Mouse (Mus musculus) cortical plate, adult 2 months (tissue): ENCODE results near the gene Diexf. TPM values are rescaled to one million over a fixed set of nuclear protein-coding genes. Genes with fewer than 3 reads are reported as not detected.
A peak's percentile ranks its signal among the peaks of the same experiment; 100 is the strongest.

Experiments
- H3K27ac ChIP-seq: fragments of 200-500 bp; 2 replicates; pipeline ENCODE4 v1.5.1; 2012; ENCODE audit warnings: low read length, control low read depth, inconsistent platforms; ENCODE audit not compliant: insufficient read depth
- H3K4me1 ChIP-seq: fragments of 200-500 bp; 2 replicates; pipeline ENCODE4 v1.6.1; 2011; ENCODE audit warnings: low read length; ENCODE audit not compliant: control insufficient read depth, insufficient read depth
- H3K4me3 ChIP-seq: fragments of 200-500 bp; 2 replicates; pipeline ENCODE4 v1.5.1; 2011; ENCODE audit warnings: mild to moderate bottlenecking, low read length, control low read depth; ENCODE audit not compliant: insufficient read depth
- CTCF ChIP-seq: fragments of 200-500 bp; IDR thresholded peaks from 2 replicates; pipeline ENCODE4 v1.5.1; 2011; ENCODE audit warnings: mild to moderate bottlenecking, control low read depth, low read length; ENCODE audit not compliant: insufficient read depth; ENCODE audit errors: extremely low read depth
- POLR2A ChIP-seq: fragments of 200-500 bp; IDR thresholded peaks from 2 replicates; pipeline ENCODE4 v1.6.1; 2011; ENCODE audit warnings: mild to moderate bottlenecking, low read length, control low read depth; ENCODE audit not compliant: insufficient read depth; ENCODE audit errors: extremely low read depth
- polyA plus RNA-seq: library from polyadenylated mRNA; depleted of rRNA; stranded (reverse); fragments of >200 nt; gene quantifications from 2 replicates; pipeline ENCODE4 v1.2.3, GENCODE M21; 2012

Gene Diexf
- polyA plus RNA-seq, 1 experiment: 22.7 TPM

- TF ChIP-seq CTCF (no peak), POLR2A (0 out of 2 replicates have a peak, but pooled peaks have one; percentile 14)
- Histone ChIP-seq H3K4me3 (no peak overlapping the region), H3K27ac (peak overlapping the region; percentile 45), H3K4me1 (peaks cover 25% of the 10 kb centered on the region)
Measured at GRCm38 (mm10) chr1:193090211-193090871, 39.7 kb downstream of the Diexf start.

DNA sequence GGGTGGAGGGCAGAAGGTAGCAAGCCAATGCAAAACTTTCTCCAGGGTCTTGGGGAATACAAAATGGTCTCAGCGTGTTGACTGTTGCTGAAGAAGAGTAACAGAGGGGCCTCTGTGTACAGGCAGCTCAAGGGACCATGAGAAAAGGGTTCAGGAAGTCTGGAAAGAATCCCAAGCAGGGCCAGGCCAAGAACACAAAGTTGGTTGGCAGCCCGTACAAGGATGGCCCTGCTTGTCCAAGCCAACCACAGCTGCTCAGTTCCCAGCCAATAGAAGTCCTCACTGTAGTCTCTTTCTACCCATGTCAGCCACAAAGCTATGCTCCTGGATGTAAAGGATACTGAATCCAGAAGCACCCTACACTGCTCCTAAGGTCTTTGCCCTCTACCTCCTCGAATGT, 40.4 kb downstream of the Diexf start:
- no peak overlapping the region for H3K4me3 ChIP-seq
- TF ChIP-seq POLR2A (no peak), CTCF (no peak)
- H3K27ac ChIP-seq: no peak overlapping the region
- peaks cover 26% of the 10 kb centered on the region for H3K4me1 ChIP-seq

DNA sequence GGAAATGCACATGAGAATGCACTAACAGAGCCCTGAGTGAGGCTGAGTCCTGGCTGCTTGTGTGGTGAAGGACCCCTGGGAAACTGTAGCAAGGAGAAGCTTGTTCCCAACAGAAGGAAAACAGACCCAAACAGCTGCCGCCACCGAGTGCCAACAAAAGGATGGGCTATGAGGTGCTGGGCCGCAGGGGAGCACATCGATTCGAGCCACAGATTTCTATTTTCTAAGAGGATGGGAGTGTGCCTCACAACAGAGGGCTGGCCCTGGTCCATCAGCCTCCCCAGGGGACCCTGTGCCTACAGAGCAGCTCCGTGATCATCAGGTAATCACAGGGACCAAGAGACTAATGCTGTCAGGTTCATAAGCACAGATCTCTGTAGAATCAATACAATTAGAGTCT, 40.9 kb downstream of the Diexf start:
- Histone ChIP-seq H3K27ac (no peak overlapping the region), H3K4me1 (peaks cover 26% of the 10 kb centered on the region), H3K4me3 (no peak overlapping the region)
- TF ChIP-seq CTCF: no peak
- TF ChIP-seq POLR2A: no peak

DNA sequence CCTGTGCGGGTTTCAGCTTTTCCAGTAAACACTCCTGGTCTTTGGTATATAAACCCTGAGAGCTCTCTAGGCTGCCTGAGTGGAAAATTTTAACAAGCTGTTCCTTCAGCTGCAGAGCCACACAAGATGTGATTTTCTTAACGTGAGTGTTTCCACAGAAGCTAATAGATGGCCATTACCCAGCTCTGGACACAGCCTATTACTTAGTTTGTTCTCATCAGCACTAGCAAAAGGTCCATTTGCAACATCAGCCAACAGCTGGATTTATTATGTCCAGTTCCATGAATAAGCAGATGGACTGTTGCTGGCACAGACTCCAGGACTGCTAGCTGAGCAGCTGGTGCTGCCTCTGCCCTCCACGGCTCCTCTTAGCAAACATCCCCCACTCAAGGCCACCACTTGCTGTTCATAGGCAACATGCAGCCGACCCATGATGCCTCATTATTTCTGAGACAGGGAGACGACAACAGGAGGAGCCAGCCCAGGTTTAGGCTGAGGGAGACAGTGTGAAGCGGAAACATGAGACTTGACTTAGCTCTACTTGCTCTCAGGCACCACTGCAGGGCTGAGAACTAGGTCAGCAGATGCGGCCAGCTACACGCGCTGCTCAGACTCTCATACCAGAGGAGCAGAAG, 43.1 kb downstream of the Diexf start:
- TF ChIP-seq POLR2A: no peak
- TF ChIP-seq CTCF: no peak
- H3K4me1 ChIP-seq: peaks cover 24% of the 10 kb centered on the region
- H3K4me3 ChIP-seq: no peak overlapping the region
- peak overlapping the region; percentile 47 for H3K27ac ChIP-seq

DNA sequence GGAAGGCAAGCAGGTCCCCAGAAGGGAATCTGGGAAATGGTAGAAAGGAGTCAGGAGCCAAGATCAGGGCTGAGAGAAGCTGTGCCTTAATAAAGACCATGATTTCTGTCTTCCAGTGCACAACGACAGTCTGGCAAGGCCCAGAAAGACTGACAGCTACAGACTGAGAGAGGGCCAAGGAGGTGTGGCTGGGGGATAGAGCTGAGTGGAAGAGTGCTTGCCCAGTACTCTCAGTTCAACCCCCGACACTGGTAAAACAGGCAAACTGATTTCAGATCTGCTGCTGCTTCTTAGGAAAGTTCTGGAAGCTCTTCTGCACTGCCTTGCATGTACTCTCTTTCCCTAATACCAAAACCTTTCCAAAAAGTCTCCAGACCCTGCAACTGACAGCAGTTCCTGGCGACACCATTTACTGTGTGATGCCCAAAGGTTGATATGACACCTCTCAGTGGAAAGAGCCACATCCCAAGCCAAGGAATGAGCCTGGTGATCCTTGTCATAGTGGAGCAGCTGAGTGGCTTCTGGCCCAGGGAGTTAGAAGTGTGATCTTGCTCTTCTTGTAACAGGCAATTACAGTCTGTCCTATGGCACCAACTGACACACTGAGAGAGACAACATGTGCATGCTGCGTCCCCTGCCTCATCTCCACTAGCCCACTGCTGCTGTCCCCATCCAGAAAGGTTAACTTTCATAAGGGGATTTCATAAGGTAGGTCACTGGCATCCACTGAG, 43.8 kb downstream of the Diexf start:
- TF ChIP-seq POLR2A: no peak
- no peak for TF ChIP-seq CTCF
- H3K4me1 ChIP-seq: peaks cover 23% of the 10 kb centered on the region
- peak overlapping the region; percentile 9; the same call in 1 of the 2 replicates for H3K27ac ChIP-seq
- H3K4me3 ChIP-seq: no peak overlapping the region

DNA sequence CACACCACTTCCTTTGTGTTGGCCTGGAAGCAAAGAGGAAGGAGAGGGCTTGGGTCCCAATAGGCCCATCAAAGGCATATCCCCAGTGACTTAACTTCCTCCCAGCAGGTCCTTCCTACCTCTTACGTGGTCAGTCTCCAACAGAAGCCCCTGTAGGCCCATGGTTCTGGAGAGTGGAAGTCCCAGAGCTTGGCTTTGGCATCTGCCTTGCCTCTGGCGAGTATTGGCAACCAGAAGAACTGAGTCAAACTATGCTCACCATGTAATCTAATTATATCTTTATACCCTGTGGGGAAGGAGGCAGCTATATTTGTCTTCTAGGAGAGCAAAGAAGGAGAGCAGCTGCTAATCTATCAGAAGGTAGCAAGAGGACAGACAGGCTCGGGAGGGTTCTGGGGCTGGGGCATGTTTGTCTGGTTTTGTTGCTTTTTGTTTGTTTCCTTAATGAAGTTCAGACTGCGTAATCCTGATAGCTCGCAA, 44.5 kb downstream of the Diexf start:
- TF ChIP-seq CTCF (no peak), POLR2A (no peak)
- Histone ChIP-seq H3K4me1 (peaks cover 20% of the 10 kb centered on the region), H3K27ac (peak overlapping the region; percentile 39), H3K4me3 (no peak overlapping the region)

- H3K27ac ChIP-seq: no peak overlapping the region
- H3K4me3 ChIP-seq: no peak overlapping the region
- 0 out of 2 replicates have a peak, but pooled peaks have one; percentile 6 for TF ChIP-seq CTCF
- TF ChIP-seq POLR2A: no peak
- H3K4me1 ChIP-seq: peaks cover 16% of the 10 kb centered on the region
Measured at GRCm38 (mm10) chr1:193084016-193084415, 46.1 kb downstream of the Diexf start.

DNA sequence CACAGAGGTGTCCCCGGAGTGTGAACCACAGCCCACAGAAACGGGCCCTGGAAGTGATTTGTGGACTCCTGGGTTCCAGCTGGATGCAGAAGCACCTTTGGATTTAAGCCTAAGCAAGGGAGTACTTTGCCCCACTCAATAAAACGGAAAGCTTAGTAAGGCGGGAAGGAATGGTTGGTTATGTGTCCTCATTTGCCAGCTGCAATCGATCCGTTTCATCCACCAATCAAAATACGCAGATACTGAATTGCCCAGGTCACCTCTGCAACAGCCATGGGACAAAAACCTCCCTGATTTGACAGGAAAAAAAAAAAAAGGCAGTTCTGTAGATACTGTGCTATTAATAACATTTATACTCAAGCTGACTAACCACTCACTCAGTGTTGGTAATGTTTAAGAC, 47.0 kb downstream of the Diexf start:
- no peak overlapping the region for H3K27ac ChIP-seq
- H3K4me1 ChIP-seq: peaks cover 16% of the 10 kb centered on the region
- no peak overlapping the region for H3K4me3 ChIP-seq
- TF ChIP-seq POLR2A (no peak), CTCF (no peak)

DNA sequence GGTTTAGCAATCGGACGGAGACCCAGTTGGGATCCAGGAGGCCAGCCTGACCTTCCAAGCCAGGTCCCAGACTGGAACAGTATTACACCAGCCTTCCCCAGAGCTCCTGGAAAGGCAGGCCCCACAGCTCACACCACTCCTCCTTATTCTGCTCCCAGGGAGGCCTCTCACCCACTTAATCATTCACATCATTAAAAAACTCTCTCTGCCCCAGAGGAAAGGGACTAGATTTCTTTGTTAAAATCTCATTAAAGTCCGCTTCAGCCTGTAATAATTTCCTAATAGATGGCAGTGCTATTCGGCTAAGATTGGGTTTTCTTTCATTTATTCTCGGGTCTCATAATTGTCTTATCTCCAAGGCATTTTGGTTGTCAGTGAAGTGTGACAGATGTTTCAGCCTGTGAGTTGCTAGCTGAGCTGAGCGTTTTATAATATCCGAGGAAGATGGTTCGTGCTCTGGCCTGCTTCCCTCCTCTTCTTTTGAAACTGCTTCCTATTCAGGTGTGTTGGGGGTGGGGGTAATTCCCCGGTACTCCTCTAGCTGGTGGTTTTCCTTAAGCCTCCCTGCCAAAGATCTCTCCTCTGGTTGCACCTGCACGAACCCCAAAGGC, 47.7 kb downstream of the Diexf start:
- H3K27ac ChIP-seq: no peak overlapping the region
- no peak overlapping the region for H3K4me3 ChIP-seq
- peaks cover 15% of the 10 kb centered on the region for H3K4me1 ChIP-seq
- TF ChIP-seq POLR2A (no peak), CTCF (no peak)
